Mouse (Mus musculus): ENCODE results near the gene Ascc2.
A peak's percentile ranks its signal among the peaks of the same experiment; 100 is the strongest.
"Not testable (repeated sequence)": the region's sequence is repeated elsewhere in the genome, so short reads cannot be mapped to it uniquely, and the experiment has no call there.

Gene Ascc2

GRCm38 (mm10) chr11:4633420-4633819 lies 4.1 kb upstream of the Ascc2 start:
- no peak for DNase-seq (ENCODE audit: low spot score in 2 of 2)

DNA sequence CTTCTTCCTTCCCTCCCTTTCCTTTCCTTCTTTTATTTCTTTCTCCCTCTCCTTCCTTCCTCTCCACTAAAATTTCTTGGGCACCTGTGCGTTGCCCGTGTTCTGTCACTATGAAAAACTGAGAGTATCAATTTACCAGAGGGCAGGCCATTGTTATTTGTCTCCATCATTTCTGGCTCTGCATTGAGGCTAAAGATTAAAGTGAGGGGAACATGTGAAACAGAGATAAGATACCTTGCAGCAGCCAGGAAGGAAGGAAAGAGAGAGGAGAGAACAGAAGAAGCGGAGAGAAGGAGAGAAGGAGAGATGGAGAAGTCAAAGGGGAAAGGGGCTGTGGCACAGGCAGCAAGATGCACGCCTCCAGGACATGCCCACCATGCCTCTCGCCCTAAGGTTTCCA lies 3.2 kb upstream of the Ascc2 start:
- DNase-seq (ENCODE audit: low spot score in 2 of 2), result no peak

- peak in 1 of 2 experiments; percentile 8 for DNase-seq (ENCODE audit: low spot score in 2 of 2)
These were observed 685 bp upstream of the Ascc2 start for GRCm38 (mm10) chr11:4636782-4637342.

- no peak for DNase-seq (ENCODE audit: low spot score in 2 of 2)
These were observed 714 bp downstream of the Ascc2 start for GRCm38 (mm10) chr11:4638261-4638660.

- no peak for DNase-seq (ENCODE audit: low spot score in 2 of 2)
These were observed 3.6 kb downstream of the Ascc2 start for GRCm38 (mm10) chr11:4641185-4641584.

- no peak for DNase-seq (ENCODE audit: low spot score in 2 of 2)
These were observed 6.2 kb downstream of the Ascc2 start for GRCm38 (mm10) chr11:4643722-4644121.

DNA sequence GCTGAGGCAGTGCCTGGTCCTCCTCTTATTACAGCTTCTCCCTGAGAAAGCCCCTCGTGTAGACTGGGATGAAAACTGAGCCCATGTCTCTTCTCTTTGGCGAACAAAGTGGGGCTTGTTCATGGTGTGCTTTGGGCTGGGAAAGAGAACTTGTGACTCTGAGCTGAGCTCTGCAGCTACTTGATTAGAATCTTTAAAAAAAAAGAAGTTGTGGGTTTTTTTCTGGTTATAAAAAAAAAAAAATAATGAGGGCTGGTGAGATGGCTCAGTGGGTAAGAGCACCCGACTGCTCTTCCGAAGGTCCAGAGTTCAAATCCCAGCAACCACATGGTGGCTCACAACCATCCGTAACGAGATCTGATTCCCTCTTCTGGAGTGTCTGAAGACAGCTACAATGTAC lies 7.6 kb downstream of the Ascc2 start:
- DNase-seq (ENCODE audit: low spot score in 2 of 2), result not testable (repeated sequence)

GRCm38 (mm10) chr11:4646409-4646808 lies 8.9 kb downstream of the Ascc2 start:
- no peak for DNase-seq (ENCODE audit: low spot score in 2 of 2)

DNA sequence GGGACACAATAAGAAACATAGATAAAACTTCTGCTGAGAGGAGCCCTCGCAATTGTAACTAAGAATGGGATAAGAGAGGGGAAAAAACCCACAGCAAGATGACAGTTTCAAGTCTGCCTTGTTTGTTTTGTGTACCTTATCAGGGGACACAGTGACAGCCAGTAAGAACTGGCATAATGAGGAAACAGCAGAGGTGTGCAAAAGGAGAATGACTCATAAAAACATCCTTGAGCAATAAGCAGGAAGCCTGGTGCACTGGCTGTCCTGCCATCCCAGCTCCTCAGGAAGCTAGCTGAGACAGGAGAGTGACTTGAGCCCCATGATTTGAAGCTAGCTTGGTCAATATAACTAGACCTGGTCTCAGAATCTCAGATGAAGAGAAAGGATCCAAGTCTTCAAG lies 22.3 kb downstream of the Ascc2 start:
- no peak for DNase-seq (ENCODE audit: low spot score in 2 of 2)

GRCm38 (mm10) chr11:4660309-4661025 lies 22.9 kb downstream of the Ascc2 start:
- no peak for DNase-seq (ENCODE audit: low spot score in 2 of 2)

DNA sequence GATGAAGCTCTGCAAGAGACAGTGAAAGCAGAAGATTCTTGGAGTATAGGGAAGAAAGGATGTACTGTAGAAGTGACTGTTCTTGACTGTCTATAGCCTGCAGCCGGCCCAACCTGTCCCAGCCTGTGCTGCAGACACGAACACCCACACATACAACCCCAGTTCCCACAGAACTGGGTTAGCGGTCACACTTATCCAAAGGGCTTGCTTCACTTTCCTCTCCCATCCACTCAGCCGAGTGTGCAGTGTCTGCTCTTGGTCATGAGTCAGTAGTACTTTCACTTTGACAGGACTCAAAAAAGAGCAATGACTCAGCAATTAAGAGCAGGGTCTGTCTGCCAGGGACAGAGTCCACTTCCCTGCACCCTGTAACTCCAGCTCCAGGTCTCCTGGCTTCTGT lies 23.8 kb downstream of the Ascc2 start:
- DNase-seq (ENCODE audit: low spot score in 2 of 2), result no peak

DNA sequence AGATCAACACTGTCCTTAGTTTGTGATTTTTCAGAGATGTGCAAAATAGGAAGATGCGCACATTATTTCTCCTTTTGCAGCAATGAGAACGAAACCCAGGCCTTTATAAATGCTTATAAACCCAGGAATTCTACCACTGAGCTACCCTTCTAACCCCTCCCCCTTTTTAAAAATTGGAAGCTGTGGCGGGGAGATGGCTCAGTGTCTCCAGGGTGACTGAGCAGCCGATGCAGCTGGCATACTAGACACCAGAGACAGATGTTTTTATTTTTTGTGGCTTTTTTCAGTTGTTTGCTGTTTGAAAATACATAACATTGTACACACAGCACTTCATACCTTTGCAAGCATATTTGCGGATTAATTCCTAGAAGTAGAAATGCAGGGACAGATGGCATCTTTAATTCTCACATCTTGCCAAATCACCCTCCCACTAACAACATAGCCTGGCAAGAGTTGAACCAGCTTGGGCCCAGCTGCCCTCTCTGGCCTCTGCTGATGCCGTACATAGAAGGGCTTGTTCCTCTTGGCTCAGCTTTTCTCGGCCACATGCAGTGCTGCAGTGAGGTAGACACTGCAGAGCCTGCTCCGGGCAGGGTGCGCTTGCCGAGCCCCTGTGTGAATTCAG lies 24.4 kb downstream of the Ascc2 start:
- DNase-seq (ENCODE audit: low spot score in 2 of 2), result no peak

DNA sequence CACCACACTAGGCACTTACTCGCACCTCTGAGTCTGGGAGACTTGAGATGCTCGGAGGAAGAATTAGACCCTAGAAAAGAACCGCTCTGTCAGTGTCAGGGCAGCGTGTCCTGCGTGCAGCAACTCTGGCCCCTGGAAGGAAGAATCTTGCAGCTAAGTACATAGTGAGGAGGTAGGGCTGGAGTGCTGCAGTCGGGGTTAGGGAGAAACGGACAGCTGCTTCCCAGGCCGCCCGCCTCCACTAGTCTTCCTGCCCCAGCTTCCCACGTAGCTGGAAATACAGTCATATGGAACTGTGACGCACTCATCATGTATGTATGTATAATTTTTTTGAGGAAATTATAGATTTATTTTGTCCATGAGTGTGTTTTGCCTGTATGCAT lies 24.9 kb downstream of the Ascc2 start:
- DNase-seq (ENCODE audit: low spot score in 2 of 2), result no peak

DNA sequence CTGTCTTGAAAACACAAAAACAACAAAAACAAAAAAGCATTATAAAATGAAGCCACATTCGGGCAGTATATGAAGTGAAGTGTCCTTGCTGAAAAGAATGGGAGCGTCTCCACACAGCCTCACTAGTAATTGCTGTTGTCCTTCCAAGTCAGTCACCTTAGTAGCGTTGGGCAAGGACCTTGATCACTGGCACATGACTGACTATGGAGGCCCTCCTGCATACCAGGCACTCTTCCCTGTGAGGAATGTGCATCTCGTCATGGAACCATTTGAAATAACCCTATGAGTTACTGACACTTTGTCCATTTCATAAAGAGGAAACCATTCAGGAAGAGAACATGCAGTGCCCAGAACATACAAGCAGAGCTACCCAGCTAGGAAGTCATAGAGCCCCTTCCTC lies 34.2 kb downstream of the Ascc2 start:
- no peak for DNase-seq (ENCODE audit: low spot score in 2 of 2)

DNA sequence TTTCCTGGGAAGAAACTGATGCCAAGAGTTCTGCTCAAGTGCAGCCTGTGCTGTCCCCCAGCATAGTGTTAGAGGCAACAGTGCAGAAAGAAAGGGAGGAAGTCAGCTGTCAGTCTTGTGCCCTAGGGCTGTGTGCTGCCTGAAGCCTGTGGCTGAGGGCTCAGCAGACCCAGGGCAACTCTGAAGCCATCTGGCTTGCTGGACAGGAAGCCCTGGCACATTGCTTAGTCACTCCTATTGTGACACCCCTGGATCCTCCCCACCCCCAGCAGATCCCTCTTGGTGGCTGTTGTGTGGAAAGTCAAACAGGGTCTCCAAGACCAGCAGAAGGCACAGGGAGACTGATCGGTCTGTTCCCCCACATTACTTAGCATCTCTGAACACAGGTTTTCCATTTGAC lies 37.0 kb downstream of the Ascc2 start:
- DNase-seq (ENCODE audit: low spot score in 2 of 2), result no peak

DNA sequence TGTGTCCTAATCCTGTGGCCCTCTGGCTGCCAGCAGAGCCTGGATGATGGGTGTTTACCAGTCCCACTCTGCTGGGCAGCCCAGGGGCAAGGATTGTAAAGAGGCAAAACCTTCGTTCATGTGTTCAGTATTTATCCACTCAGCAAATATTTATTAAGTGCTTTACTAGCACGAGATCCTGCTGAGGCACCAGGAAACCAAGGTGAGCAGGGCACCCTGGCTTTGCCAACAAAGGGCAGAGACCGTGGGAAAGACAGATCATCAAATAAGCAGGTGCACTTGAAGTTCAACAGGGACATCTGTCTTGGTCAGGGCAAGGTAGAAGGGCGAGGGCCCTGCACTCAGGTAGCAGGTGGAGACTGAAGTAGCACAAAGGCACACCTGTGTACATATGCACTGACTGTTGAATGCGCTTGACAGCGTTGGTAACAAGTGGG lies 37.6 kb downstream of the Ascc2 start:
- DNase-seq (ENCODE audit: low spot score in 2 of 2), result no peak

GRCm38 (mm10) chr11:4675693-4676092 lies 38.1 kb downstream of the Ascc2 start:
- DNase-seq (ENCODE audit: low spot score in 2 of 2), result no peak

- no peak for DNase-seq (ENCODE audit: low spot score in 2 of 2)
These were observed 39.8 kb downstream of the Ascc2 start for GRCm38 (mm10) chr11:4677250-4677872.

DNA sequence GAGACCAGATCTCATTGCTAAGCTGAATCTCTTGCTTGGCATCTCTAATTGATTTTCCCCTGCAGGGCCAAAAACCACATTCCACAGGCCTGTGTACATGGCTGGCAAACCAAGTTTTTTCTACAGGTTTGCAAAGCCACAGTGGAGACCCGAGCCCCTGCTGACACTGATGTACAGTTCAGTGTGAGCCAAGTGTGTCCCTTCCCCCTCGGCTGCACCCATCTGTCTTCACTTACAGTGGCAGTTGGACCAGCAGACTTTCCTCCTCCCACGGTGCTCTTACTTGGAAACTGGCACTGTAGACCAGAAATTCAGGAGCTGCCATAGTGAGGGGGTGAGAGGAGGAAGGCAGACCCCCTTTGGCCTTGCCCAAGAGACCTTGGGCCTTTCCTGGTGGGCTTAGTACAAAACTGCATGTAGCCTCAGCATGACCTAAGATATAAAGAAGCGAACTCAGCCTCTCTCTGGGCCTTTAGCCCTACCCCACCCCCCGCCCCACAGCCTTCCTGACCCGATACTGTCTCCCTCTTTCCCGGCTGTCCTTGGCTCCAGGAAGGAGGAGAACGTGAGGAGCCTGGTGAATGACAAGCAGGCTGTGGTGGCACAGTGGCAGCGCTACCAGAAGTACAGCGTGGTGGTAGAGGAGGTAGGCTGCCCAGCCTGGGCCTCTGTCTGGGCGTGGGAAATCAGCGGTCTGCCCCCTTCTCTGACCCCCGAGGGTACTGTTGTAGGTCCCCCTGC lies 41.3 kb downstream of the Ascc2 start:
- DNase-seq (ENCODE audit: low spot score in 2 of 2), result peak in 1 of 2 experiments; percentile 74

- peak in 1 of 2 experiments; percentile 49 for DNase-seq (ENCODE audit: low spot score in 2 of 2)
These were observed 41.9 kb downstream of the Ascc2 start for GRCm38 (mm10) chr11:4679441-4679832.

- no peak for DNase-seq (ENCODE audit: low spot score in 2 of 2)
These were observed 42.6 kb downstream of the Ascc2 start for GRCm38 (mm10) chr11:4680126-4680525.

GRCm38 (mm10) chr11:4683516-4683915 lies 46.0 kb downstream of the Ascc2 start:
- no peak for DNase-seq (ENCODE audit: low spot score in 2 of 2)

All from left cerebral cortex, adult 9 months (tissue).